Mouse (Mus musculus) leukemia stem cell, adult 10-12 weeks (primary cell): ENCODE measurements around the gene Slc25a10. TPM values are rescaled to one million over a fixed set of nuclear protein-coding genes. Genes with fewer than 3 reads are reported as not detected.

ENCODE experiments used
- polyA plus RNA-seq: library from polyadenylated mRNA; stranded (reverse); fragments of >175 nt; gene quantifications from 2 replicates; pipeline ENCODE4 v1.2.3, GENCODE M21; 2012; ENCODE audit warnings: low replicate concordance

The Slc25a10 gene
- 94.0 and 114 TPM in 2 replicates for polyA plus RNA-seq

GRCm38 (mm10) chr11:120491317-120492023, at the start of gene Slc25a10:
Slc25a10 (plus strand) TSS chr11:120491840.

DNA sequence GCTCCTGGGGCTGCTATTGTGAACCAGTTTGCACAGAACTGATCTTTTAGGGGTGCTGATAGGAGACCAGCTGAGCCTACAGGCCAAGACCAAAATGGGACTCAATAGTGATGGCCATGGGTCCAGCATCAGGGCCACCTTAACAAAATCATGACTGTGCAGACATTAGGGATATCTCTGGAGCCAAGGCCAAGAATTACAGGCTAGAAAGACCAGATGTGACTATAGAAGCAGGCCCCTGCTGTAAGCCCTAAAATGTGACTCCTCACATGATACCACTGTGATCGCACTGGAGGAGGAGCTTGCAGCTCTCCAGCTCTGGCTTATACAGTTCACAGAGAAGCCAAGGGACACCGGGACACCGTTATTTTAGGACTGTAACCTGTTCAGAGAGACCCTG, 49.3 kb upstream of the Slc25a10 start, which contains the start of gene Tspan10:
TSS of gene Tspan10 (plus strand) at position 301 of the 400 bp plus-strand sequence.

DNA sequence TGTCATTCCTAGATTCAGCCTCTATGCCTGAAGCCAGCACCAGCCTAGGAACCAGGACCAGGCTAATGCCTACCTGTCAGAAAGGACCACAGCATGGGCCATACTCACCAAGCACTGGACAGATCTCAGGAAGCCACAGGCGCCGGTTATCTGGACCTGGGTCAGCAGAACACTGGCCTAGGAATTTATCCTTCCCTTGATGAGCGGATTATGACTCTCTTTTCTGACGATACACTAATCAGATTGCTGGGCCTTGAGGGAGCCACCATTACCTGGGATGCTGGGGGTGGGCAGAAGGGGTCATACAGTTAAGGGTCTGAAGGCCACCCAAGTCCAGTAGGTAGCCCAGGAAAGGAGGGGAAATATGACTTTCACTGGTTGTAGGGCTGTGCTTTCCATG, 38.3 kb upstream of the Slc25a10 start, which contains the start of gene Pde6g:
TSS of gene Pde6g (minus strand) at position 195 of the 400 bp plus-strand sequence.

DNA sequence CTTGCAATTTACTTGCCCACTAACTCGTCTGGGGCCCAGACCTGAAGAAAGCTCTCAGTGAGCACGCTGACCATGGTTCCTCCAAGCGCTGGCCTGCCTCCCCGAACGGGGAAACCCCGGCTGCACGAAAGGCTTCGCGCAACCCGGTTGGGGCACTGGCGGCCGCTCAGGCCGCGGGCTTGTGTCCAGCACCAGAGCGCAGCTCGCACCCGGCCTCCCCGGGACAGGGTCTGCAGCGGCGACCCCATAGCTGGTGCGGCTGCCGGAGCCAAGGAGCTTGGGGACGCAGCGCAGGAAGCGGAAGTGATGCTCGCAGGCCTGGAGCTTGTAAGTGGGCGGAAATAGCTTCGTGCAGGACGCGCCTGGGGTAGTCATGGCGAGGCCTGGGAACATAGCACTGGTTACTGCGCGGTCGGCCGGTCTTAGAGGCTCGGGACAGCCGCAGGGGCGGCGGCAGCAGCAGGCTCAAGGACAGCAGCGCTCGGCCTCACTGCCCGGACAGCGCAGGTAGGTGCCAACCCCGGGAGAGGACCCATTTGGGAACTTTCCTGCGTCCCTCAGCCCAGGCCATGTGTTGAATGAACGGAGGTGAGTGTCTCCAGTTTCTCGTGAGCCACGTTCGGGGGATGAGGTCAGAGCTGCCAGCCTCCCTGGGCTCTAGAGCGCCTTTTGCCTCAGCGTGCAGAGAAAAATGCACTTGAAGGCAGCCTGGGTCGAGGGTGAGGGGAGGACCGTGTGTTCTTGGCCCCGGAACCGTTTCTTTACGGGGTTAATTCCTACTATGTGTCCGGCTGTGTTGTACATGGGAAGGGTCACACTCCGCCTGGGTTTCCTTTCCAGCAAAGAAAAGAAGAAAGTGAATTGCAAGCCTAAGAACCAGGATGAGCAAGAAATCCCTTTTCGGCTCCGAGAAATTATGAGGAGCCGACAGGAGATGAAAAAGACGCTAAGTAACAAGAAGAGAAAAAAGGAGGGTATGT, 33.6 kb upstream of the Slc25a10 start, which contains the start of the genes Oxld1 and Ccdc137:
TSS of gene Oxld1 (minus strand) at position 297 of the 980 bp plus-strand sequence.
TSS of gene Ccdc137 (plus strand) at position 344 of the 980 bp plus-strand sequence.

DNA sequence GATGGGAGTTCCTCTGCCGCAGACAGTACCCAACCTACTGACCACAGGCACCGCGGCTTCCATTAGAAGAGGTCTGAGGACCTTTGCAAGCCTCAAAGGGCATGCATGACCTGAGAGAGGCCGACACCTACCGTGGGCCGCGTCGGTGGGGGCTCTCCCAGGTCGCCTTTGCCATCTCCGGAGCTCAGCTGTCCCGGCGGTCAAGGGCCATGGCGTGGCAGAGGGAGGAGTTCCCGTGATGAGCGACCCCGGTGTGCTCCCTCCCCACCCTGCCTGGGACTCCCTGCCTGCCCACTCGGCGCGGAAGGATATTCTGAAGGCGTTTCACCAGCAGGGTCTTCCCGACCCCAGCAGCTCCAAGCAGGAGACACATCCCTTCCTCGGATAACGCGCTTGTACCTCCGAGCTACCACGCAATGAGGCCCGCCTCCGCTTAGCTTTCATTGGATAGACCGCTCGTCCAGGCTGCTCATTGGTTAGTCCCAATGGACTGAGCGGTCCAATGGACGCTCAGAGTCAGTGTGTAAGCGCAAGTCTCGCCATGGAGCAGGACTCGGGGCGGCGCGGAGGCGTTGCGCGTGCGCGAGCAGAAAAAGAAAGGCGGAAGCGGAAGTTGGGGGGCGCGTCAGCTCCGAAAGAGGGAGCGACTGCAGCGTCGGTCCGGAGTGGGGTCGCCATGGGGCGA, 24.4 kb upstream of the Slc25a10 start, which contains the start of gene Arl16:
TSS of gene Arl16 (minus strand) at position 557 of the 685 bp plus-strand sequence.

GRCm38 (mm10) chr11:120484265-120484981, 7.2 kb upstream of the Slc25a10 start, which contains the start of gene Mrpl12:
Mrpl12 (plus strand) TSS chr11:120484613.

GRCm38 (mm10) chr11:120530085-120530964, 38.7 kb downstream of the Slc25a10 start, which contains the start of gene Gcgr:
Gcgr (plus strand) TSS chr11:120530699.

Other genes starting within 250 kb of the Slc25a10 start
- 257 and 584 TPM in 2 replicates for gene Actg1, start 143.3 kb upstream of the Slc25a10 start, polyA plus RNA-seq
- gene Fscn2, start 130.3 kb upstream of the Slc25a10 start, polyA plus RNA-seq: not detected in 2 replicates
- gene Faap100, start 113.1 kb upstream of the Slc25a10 start, polyA plus RNA-seq: 16.7 and 41.0 TPM in 2 replicates
- gene Nploc4, start 54.1 kb upstream of the Slc25a10 start, polyA plus RNA-seq: 82.3 and 226 TPM in 2 replicates
- gene Tspan10, start 49.2 kb upstream of the Slc25a10 start, polyA plus RNA-seq: 0.17 TPM in 1 of 2 replicates, not detected in the other
- 0.20 and 0.28 TPM in 2 replicates for gene Pde6g, start 38.3 kb upstream of the Slc25a10 start, polyA plus RNA-seq
- gene Oxld1, start 33.8 kb upstream of the Slc25a10 start, polyA plus RNA-seq: 6.7 and 11.8 TPM in 2 replicates
- gene Ccdc137, start 33.7 kb upstream of the Slc25a10 start, polyA plus RNA-seq: 33.7 and 46.9 TPM in 2 replicates
- gene Arl16, start 24.2 kb upstream of the Slc25a10 start, polyA plus RNA-seq: 9.5 and 17.8 TPM in 2 replicates
- 288 and 518 TPM in 2 replicates for gene Mrpl12, start 7.2 kb upstream of the Slc25a10 start, polyA plus RNA-seq
- not detected in 2 replicates for gene Gcgr, start 38.9 kb downstream of the Slc25a10 start, polyA plus RNA-seq
- 63.8 and 96.4 TPM in 2 replicates for gene Mcrip1, start 57.9 kb downstream of the Slc25a10 start, polyA plus RNA-seq
- gene Ppp1r27, start 59.3 kb downstream of the Slc25a10 start, polyA plus RNA-seq: not detected in 2 replicates
- gene P4hb, start 81.4 kb downstream of the Slc25a10 start, polyA plus RNA-seq: 998 and 1,537 TPM in 2 replicates
- gene Arhgdia, start 89.8 kb downstream of the Slc25a10 start, polyA plus RNA-seq: 596 and 1,231 TPM in 2 replicates
- 192 and 295 TPM in 2 replicates for gene Alyref, start 106.5 kb downstream of the Slc25a10 start, polyA plus RNA-seq
- gene Anapc11, start 106.6 kb downstream of the Slc25a10 start, polyA plus RNA-seq: 39.8 and 162 TPM in 2 replicates
- 2.4 and 7.0 TPM in 2 replicates for gene Npb, start 116.6 kb downstream of the Slc25a10 start, polyA plus RNA-seq
- gene Pcyt2, start 126.1 kb downstream of the Slc25a10 start, polyA plus RNA-seq: 56.6 and 107 TPM in 2 replicates
- gene Sirt7, start 133.4 kb downstream of the Slc25a10 start, polyA plus RNA-seq: 147 and 228 TPM in 2 replicates
- 103 and 176 TPM in 2 replicates for gene Mafg, start 141.8 kb downstream of the Slc25a10 start, polyA plus RNA-seq
- gene Pycr1, start 151.9 kb downstream of the Slc25a10 start, polyA plus RNA-seq: 2.3 and 2.7 TPM in 2 replicates
- not detected in 2 replicates for gene Myadml2, start 156.3 kb downstream of the Slc25a10 start, polyA plus RNA-seq
- gene Notum, start 169.3 kb downstream of the Slc25a10 start, polyA plus RNA-seq: 0.28 and 0.48 TPM in 2 replicates
- 168 and 366 TPM in 2 replicates for gene Aspscr1, start 181.1 kb downstream of the Slc25a10 start, polyA plus RNA-seq
- 33.5 and 180 TPM in 2 replicates for gene Cenpx, start 221.9 kb downstream of the Slc25a10 start, polyA plus RNA-seq
- 29.3 and 37.4 TPM in 2 replicates for gene Lrrc45, start 222.1 kb downstream of the Slc25a10 start, polyA plus RNA-seq
- 3.6 and 5.3 TPM in 2 replicates for gene Rac3, start 229.6 kb downstream of the Slc25a10 start, polyA plus RNA-seq
- gene Dcxr, start 235.4 kb downstream of the Slc25a10 start, polyA plus RNA-seq: 8.7 and 44.1 TPM in 2 replicates
- 2.4 and 4.0 TPM in 2 replicates for gene Cbr2, start 240.3 kb downstream of the Slc25a10 start, polyA plus RNA-seq